Mouse (Mus musculus) spleen, adult 2 months (tissue): ENCODE results near the gene Tmcc2.

Experiments used
- CTCF ChIP-seq: fragments of 200-500 bp; IDR thresholded peaks from 2 replicates; pipeline ENCODE4 v1.5.1; 2011; ENCODE audit warnings: mild to moderate bottlenecking, inconsistent platforms; ENCODE audit not compliant: insufficient read depth, insufficient read length, insufficient replicate concordance; ENCODE audit errors: extremely low read depth
- POLR2A ChIP-seq: fragments of 200-500 bp; IDR thresholded peaks from 2 replicates; pipeline ENCODE4 v1.6.1; 2011; ENCODE audit warnings: low read depth, low read length, inconsistent platforms

- TF ChIP-seq CTCF (no peak), POLR2A (no peak)
These were observed 79.0 kb downstream of the Tmcc2 start for GRCm38 (mm10) chr1:132312043-132312442.
